Mouse (Mus musculus) myocyte (in vitro differentiated cells): ENCODE data around the gene Yaf2. TPM values are rescaled to one million over a fixed set of nuclear protein-coding genes. Genes with fewer than 3 reads are reported as not detected.

Experiments used
- H3K27me3 ChIP-seq: one replicate; pipeline ENCODE4 v1.6.1; 2011; ENCODE audit not compliant: control insufficient read depth, insufficient read depth, insufficient read length
- H3K36me3 ChIP-seq: one replicate; pipeline ENCODE4 v1.6.1; 2011; ENCODE audit not compliant: control insufficient read depth, insufficient read depth
- H3K4me2 ChIP-seq: one replicate; pipeline ENCODE4 v1.6.1; 2011; ENCODE audit warnings: low read depth, control low read depth
- H3K4me3 ChIP-seq: one replicate; pipeline ENCODE4 v1.5.1; 2011; ENCODE audit warnings: mild to moderate bottlenecking, control low read depth, moderate library complexity
- H3K79me2 ChIP-seq: one replicate; pipeline ENCODE4 v1.6.1; 2011; ENCODE audit not compliant: control insufficient read depth, insufficient read depth
- H3ac ChIP-seq: one replicate; pipeline ENCODE4 v1.6.1; 2011; ENCODE audit not compliant: control insufficient read depth, insufficient read length
- CEBPB ChIP-seq: IDR thresholded peaks from 2 replicates; pipeline ENCODE4 v1.6.1; 2011; ENCODE audit warnings: mild to moderate bottlenecking, moderate library complexity; ENCODE audit not compliant: poor library complexity, insufficient read depth, severe bottlenecking
- E2F4 ChIP-seq: IDR thresholded peaks from one replicate; pipeline ENCODE4 v1.6.1; 2011; ENCODE audit warnings: mild to moderate bottlenecking, control low read depth, moderate library complexity; ENCODE audit not compliant: insufficient read depth
- MAX ChIP-seq: IDR thresholded peaks from one replicate; pipeline ENCODE4 v1.6.1; 2011; ENCODE audit warnings: low read depth, mild to moderate bottlenecking, control low read depth
- MYOD1 ChIP-seq, 3 experiments: IDR thresholded peaks; one replicate each; pipeline ENCODE4 v1.6.1; 2011; ENCODE audit warnings: control low read depth in 2 of 3, low read depth in 2 of 3, mild to moderate bottlenecking in 2 of 3, moderate library complexity in 1 of 3; ENCODE audit not compliant: insufficient read length in 2 of 3, control insufficient read depth in 1 of 3
- MYOG ChIP-seq, 3 experiments: IDR thresholded peaks; one replicate each; pipeline ENCODE4 v1.6.1; 2011; ENCODE audit warnings: control low read depth in 2 of 3, low read depth in 2 of 3, mild to moderate bottlenecking in 2 of 3; ENCODE audit not compliant: insufficient read length in 2 of 3, control insufficient read depth in 1 of 3, insufficient read depth in 1 of 3
- POLR2A ChIP-seq: IDR thresholded peaks from one replicate; pipeline ENCODE4 v1.6.1; 2011; ENCODE audit warnings: low read depth, mild to moderate bottlenecking, control low read depth, moderate library complexity; ENCODE audit not compliant: insufficient read length
- POLR2AphosphoS2 ChIP-seq: IDR thresholded peaks from one replicate; pipeline ENCODE4 v1.6.1; 2011; ENCODE audit warnings: low read depth, control low read depth; ENCODE audit not compliant: insufficient read length
- REST ChIP-seq: IDR thresholded peaks from one replicate; pipeline ENCODE4 v1.6.1; 2011; ENCODE audit warnings: mild to moderate bottlenecking, control low read depth, moderate library complexity; ENCODE audit not compliant: insufficient read depth, insufficient read length
- SRF ChIP-seq: IDR thresholded peaks from one replicate; pipeline ENCODE4 v1.6.1; 2011; ENCODE audit warnings: low read depth; ENCODE audit not compliant: control insufficient read depth, insufficient read length
- TCF12 ChIP-seq: IDR thresholded peaks from one replicate; pipeline ENCODE4 v1.6.1; 2011; ENCODE audit warnings: mild to moderate bottlenecking, control low read depth; ENCODE audit not compliant: poor library complexity, insufficient read depth, severe bottlenecking
- TCF3 ChIP-seq: IDR thresholded peaks from one replicate; pipeline ENCODE4 v1.6.1; 2011; ENCODE audit warnings: low read depth, control low read depth; ENCODE audit not compliant: insufficient read length
- USF1 ChIP-seq: IDR thresholded peaks from one replicate; pipeline ENCODE4 v1.6.1; 2011; ENCODE audit warnings: low read depth, mild to moderate bottlenecking, control low read depth, moderate library complexity
- polyA plus RNA-seq: library from polyadenylated mRNA; unstranded; fragments of >200 nt; fragmentation: generic; extraction: Trizol; gene quantifications from one replicate; pipeline ENCODE4 v1.2.1, GENCODE M21; 2012; ENCODE audit warnings: missing spikeins

Gene Yaf2
- polyA plus RNA-seq, 1 experiment, result 22.1 TPM

DNA sequence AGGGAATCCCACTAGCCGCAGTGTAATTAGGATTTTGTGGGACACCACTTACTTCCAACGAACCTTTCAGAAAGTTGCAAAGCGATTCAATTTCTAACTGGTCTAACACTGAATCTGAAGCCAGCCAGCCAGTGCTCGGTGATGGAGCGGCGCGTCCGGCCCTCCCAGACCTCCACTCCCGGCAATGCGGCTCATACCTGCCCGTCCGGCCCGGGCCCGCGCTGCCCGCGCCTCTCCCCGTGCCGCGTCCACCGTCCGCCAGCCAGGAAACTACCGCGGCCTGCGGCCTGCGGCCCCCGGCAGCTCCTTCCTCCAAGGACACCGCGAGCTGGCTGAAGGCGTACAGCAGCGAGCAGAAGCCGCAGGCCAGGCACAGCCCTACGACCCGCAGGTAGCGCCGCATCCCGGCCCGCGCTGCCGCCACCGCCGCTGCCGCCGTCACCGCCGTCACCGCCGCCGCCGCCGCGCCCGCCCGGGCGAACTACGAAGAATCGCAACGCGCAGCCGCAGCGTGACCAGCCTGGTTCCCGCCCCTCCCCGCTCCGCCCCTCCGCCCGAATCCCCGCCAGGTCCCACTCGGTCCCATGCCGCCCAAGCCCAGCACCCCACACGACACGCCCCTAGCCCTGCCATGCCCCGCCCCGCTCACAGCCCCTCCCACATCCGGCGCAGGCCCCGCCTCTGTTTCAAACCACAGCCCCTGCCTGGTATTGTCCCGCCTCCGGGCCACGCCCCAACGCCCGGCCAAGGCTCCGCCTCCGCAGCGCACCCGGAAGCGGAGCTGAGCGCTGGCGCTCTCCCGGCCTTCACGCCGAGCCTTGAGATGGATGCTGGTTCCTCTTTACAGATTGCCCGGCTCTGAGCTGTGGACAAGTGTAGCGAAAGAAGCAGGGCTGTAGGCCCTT, 61.8 kb downstream of the Yaf2 start, which contains the start of gene Gxylt1:
Gene Gxylt1 (minus strand): TSS at position 501 of the 905 bp plus-strand sequence.
- H3K79me2 ChIP-seq, result peaks cover 48% of the 10 kb centered on the region
- peak in 1 of 3 experiments; percentile 51 for TF ChIP-seq MYOD1 (IDR thresholded peaks at IDR 0.05; ENCODE audit: control insufficient read depth in 1 of 3, insufficient read length in 2 of 3, low read depth in 2 of 3)
- peak; percentile 94 for TF ChIP-seq POLR2AphosphoS2
- TF ChIP-seq USF1, result no peak
- TF ChIP-seq TCF12, result no peak
- no peak for TF ChIP-seq TCF3
- TF ChIP-seq POLR2A, result peak; percentile 97
- TF ChIP-seq SRF, result peak; percentile 76
- no peaks in the 10 kb centered on the region for H3K27me3 ChIP-seq
- H3K36me3 ChIP-seq, result no peaks in the 10 kb centered on the region
- peak within 1 kb of the TSS; percentile 66 for H3K4me3 ChIP-seq
- H3K4me2 ChIP-seq, result peak within 1 kb of the TSS; percentile 96
- peak within 1 kb of the TSS; percentile 82 for H3ac ChIP-seq

DNA sequence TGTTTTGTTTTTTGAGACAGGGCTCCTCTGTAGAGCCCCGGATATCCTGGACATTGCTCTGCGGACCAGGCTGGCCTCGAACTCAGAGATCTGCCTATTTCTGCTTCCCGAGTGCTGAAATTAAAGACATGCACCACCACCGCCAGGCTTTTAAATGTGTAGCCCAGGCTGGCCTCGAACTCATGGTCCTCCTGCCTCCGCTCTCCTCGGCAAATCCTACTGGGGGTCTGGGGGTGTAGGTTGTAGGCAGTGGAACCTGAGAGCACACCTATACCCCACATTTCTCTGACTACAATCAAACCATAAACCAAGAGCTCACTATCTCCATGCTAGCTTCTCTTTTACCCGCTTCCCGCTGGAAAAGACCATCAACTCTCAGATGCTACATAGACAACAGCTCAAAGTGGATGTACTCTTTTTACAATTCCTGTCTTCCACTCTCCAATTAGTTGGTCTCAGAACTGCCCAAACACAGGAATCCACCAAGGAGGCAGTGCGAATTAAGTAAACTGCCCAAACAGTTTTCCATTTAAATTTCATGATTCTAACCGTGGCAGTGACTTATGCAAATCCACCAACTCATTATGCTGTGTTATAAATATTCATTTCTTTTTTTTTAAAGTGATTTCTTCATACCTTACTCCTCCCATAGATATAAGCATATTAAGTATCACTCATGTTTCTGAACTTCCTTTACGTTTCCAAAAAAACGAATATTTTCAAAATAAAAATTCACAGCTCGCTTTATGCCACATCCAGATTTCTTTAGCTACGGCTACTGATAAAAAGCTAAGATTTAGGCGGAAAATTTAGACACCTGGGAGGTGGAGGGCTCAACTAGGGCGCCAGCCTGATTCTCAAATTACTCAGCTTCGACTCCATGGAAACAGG, 62.7 kb downstream of the Yaf2 start:
- TF ChIP-seq USF1, result no peak
- no peak for TF ChIP-seq MYOD1 (IDR thresholded peaks at IDR 0.05; ENCODE audit: control insufficient read depth in 1 of 3, insufficient read length in 2 of 3, low read depth in 2 of 3)
- no peak for TF ChIP-seq CEBPB
- TF ChIP-seq REST, result no peak
- TF ChIP-seq TCF12, result no peak
- TF ChIP-seq MAX, result no peak
- no peak for TF ChIP-seq SRF
- no peak for TF ChIP-seq E2F4
- TF ChIP-seq POLR2A, result no peak

DNA sequence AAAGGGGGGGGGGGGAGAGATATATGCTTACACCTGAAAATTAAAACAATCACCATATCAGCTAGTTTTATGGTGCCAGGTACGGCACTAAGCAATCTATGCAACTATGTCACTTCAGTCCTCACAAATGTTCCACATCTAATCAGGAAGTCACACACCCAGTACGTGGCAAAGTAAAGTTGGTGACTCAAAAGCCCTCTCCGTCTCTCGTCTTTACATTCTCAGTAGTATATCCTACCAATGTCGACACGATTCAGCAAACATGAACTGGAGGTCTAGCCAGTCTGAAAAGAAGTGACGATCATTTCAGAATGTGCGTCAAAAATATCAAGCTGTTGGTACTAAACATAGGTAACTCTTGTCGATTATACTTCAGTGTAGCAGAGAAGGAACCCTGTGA, 63.8 kb downstream of the Yaf2 start:
- Histone ChIP-seq H3K4me2 (peak overlapping the region; percentile 96), H3K79me2 (peaks cover 67% of the 10 kb centered on the region), H3K36me3 (peaks cover 5% of the 10 kb centered on the region), H3ac (no peak overlapping the region), H3K27me3 (no peaks in the 10 kb centered on the region), H3K4me3 (no peak overlapping the region)
- TF ChIP-seq TCF12, result no peak
- no peak for TF ChIP-seq POLR2AphosphoS2
- no peak for TF ChIP-seq CEBPB
- no peak for TF ChIP-seq SRF
- TF ChIP-seq E2F4, result no peak
- TF ChIP-seq POLR2A, result no peak
- TF ChIP-seq REST, result no peak
- no peak for TF ChIP-seq MYOD1 (IDR thresholded peaks at IDR 0.05; ENCODE audit: control insufficient read depth in 1 of 3, insufficient read length in 2 of 3, low read depth in 2 of 3)
- TF ChIP-seq MAX, result no peak
- TF ChIP-seq USF1, result no peak
- TF ChIP-seq TCF3, result no peak

More for the DNA sequence above, 62.7 kb downstream of the Yaf2 start:
- H3K79me2 ChIP-seq, result peaks cover 57% of the 10 kb centered on the region
- no peaks in the 10 kb centered on the region for H3K27me3 ChIP-seq
- H3K36me3 ChIP-seq, result peaks cover 3% of the 10 kb centered on the region
- H3ac ChIP-seq, result peak overlapping the region; percentile 82
- peak overlapping the region; percentile 66 for H3K4me3 ChIP-seq
- H3K4me2 ChIP-seq, result peak overlapping the region; percentile 96

DNA sequence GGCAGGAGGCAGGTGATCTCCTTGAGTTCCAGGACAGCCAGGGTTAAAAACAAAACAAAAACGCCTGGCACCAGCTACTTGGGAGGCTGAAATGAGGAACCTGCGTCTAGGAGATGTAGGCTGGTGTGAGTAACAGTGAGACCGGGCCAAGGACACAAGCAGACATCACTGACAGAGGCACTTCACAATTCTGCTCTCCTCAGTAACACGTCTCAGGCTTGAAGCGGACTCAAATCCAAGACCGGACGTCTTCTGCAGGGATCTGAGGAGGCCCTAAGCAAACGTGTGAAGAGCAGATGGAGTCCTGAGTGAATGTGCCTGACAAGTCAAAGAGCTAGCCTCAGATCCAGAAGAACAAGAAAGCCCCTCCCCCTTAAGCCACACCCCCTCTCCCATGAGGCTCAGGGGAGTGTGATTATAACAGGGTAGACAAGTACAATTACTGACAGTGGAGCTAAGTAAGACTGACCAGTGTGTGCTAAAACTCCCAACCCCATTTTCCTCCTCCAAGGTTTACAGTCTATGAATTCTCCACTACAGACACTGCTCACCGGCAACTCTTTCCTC, 66.4 kb downstream of the Yaf2 start:
- Histone ChIP-seq H3K27me3 (no peaks in the 10 kb centered on the region), H3ac (no peak overlapping the region), H3K79me2 (peaks cover 90% of the 10 kb centered on the region), H3K4me3 (no peak overlapping the region), H3K36me3 (peaks cover 5% of the 10 kb centered on the region), H3K4me2 (no peak overlapping the region)
- no peak for TF ChIP-seq CEBPB
- TF ChIP-seq TCF12, result no peak
- TF ChIP-seq E2F4, result no peak
- no peak for TF ChIP-seq MYOD1 (IDR thresholded peaks at IDR 0.05; ENCODE audit: control insufficient read depth in 1 of 3, insufficient read length in 2 of 3, low read depth in 2 of 3)
- no peak for TF ChIP-seq REST
- no peak for TF ChIP-seq TCF3
- no peak for TF ChIP-seq SRF
- TF ChIP-seq USF1, result no peak
- no peak for TF ChIP-seq POLR2A
- no peak for TF ChIP-seq MYOG (IDR thresholded peaks at IDR 0.05; ENCODE audit: control insufficient read depth in 1 of 3, insufficient read depth in 1 of 3, insufficient read length in 2 of 3, low read depth in 2 of 3)
- TF ChIP-seq MAX, result no peak
- no peak for TF ChIP-seq POLR2AphosphoS2
